1 mouse cellular context compared by ENCODE assay signal in the genomic region with DNA sequence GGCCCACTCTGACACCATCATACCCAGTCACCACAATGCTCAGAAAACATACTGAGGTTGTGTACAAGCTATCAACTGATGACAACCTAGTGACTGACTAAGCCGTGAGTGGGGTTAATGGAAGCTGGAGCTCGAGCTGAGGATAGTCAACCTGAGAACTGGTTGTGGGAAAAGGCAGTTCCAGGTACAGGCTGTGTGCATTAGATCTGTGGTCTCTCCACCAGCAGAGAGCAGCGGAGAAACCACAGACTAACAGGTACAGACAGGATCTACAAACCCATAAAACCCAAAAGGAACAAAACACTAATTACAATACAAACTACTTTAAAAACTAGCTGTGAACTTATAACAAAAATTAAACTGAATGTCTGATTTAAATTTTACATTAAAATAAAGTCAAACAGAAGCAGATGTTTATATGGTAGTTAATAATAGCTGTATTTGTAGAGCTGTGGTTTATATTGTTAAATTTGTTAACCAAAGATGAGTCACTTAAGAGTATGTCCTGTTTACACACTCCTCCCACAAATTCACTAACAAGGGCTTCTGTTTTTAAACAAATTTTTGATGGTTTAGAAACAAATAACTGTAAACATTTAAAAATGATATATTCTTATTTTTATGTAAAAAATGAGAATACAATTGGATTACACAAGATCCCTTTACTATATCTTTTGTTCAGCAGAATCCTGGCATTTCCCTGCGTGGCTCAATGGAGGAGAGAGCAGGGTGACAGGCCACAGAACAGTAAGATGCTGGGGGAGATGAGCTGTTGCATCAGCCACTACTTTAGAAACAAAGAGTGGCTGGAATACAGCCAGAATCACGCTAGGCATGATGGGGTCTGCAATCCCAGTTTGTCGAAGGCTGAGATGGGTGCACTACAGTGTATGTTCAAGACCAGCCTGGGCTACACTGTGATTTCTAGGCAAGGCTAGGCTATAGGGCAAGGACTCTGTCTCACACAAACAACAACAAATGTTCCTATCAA.
TF ChIP-seq lines count a peak whose summit lies in the region.

No protein-coding gene starts in this region.

TF ChIP-seq in MEL, 35 proteins besides CTCF, POLR2A, EP300 and RAD21:
- TF ChIP-seq ZMIZ1 (IDR thresholded peaks at IDR 0.05; ENCODE audit: low read depth, low read length) (no peak), KAT2A (conservative IDR thresholded peaks at IDR 0.05; ENCODE audit: low read depth, low read length) (no peak), NRF1 (IDR thresholded peaks at IDR 0.05; ENCODE audit: insufficient read depth, low read depth, low read length, poor library complexity, severe bottlenecking) (no peak), MYB (IDR thresholded peaks at IDR 0.05; ENCODE audit: low read depth, low read length) (no peak), CHD1 (IDR thresholded peaks at IDR 0.05; ENCODE audit: low read depth, low read length) (no peak), POLR2AphosphoS2 (IDR thresholded peaks at IDR 0.05; ENCODE audit: low read length) (no peak), TAL1 (IDR thresholded peaks at IDR 0.05; ENCODE audit: low read length) (no peak), GATA1 (IDR thresholded peaks at IDR 0.05; ENCODE audit: low read depth, low read length) (no peak), ETS1 (IDR thresholded peaks at IDR 0.05; ENCODE audit: low read depth, low read length) (no peak), MYC (IDR thresholded peaks at IDR 0.05; ENCODE audit: low read depth, low read length) (no peak), ELF1 (IDR thresholded peaks at IDR 0.05; ENCODE audit: low read depth, low read length) (no peak), POLR2AphosphoS5 (IDR thresholded peaks at IDR 0.05; ENCODE audit: borderline replicate concordance, low read depth, low read length) (no peak), TBP (IDR thresholded peaks at IDR 0.05; ENCODE audit: low read depth, low read length) (no peak), ZC3H11A (IDR thresholded peaks at IDR 0.05; ENCODE audit: low read depth, low read length) (no peak), MAX (IDR thresholded peaks at IDR 0.05; ENCODE audit: low read length) (no peak), SMC3 (IDR thresholded peaks at IDR 0.05; ENCODE audit: low read depth, low read length) (no peak)
